Mouse (Mus musculus): ENCODE measurements around the gene Gm5862. TPM values are rescaled to one million over a fixed set of nuclear protein-coding genes. Genes with fewer than 3 reads are reported as not detected.
"Not testable (repeated sequence)": the region's sequence is repeated elsewhere in the genome, so short reads cannot be mapped to it uniquely, and the experiment has no call there.

Gene Gm5862
- not detected in 2 replicates for polyA plus RNA-seq (2016; fragmentation: Nextera tagmentation; extraction: Ambion mirVana)

- not testable (repeated sequence) for H3K27me3 ChIP-seq (ENCODE audit: poor library complexity, severe bottlenecking); H3K27ac ChIP-seq; H3K9me3 ChIP-seq; H3K36me3 ChIP-seq (replicated peaks); H3K4me1 ChIP-seq; DNase-seq (ENCODE audit: extremely low spot score, low spot score); H3K4me3 ChIP-seq
- no CpG with 5 or more reads among the region's 3 CpGs for WGBS
Measured at GRCm38 (mm10) chr5:26022816-26023215, at the start of gene Gm5862. Gene Gm5862 (minus strand): TSS chr5:26022916.

- Histone ChIP-seq H3K9me3 (peaks cover 10% of the 10 kb centered on the region), H3K36me3 (replicated peaks) (no peaks in the 10 kb centered on the region), H3K4me3 (no peak overlapping the region), H3K27me3 (ENCODE audit: poor library complexity, severe bottlenecking) (no peaks in the 10 kb centered on the region), H3K27ac (no peak overlapping the region), H3K4me1 (no peaks in the 10 kb centered on the region)
- WGBS = 90% methylated on average over 24 of the region's 24 CpGs
- DNase-seq (ENCODE audit: extremely low spot score, low spot score) = no peak
Measured at GRCm38 (mm10) chr5:26070716-26071115, 48.0 kb upstream of the Gm5862 start.

GRCm38 (mm10) chr5:26058481-26058880 is 35.8 kb upstream of the Gm5862 start, which contains the start of gene Gm7347:
Gene Gm7347 (minus strand): TSS chr5:26058581.
- not testable (repeated sequence) for DNase-seq (ENCODE audit: extremely low spot score, low spot score); H3K36me3 ChIP-seq (replicated peaks); H3K4me1 ChIP-seq; H3K9me3 ChIP-seq; H3K27me3 ChIP-seq (ENCODE audit: poor library complexity, severe bottlenecking); H3K4me3 ChIP-seq; H3K27ac ChIP-seq
- WGBS = no CpG with 5 or more reads among the region's 2 CpGs

GRCm38 (mm10) chr5:26039458-26039857 is 16.7 kb upstream of the Gm5862 start, which contains the start of gene Speer4a:
Gene Speer4a (minus strand): TSS chr5:26039558.
- H3K27me3 ChIP-seq (ENCODE audit: poor library complexity, severe bottlenecking); H3K27ac ChIP-seq; H3K4me1 ChIP-seq; H3K9me3 ChIP-seq; DNase-seq (ENCODE audit: extremely low spot score, low spot score); H3K36me3 ChIP-seq (replicated peaks); H3K4me3 ChIP-seq: not testable (repeated sequence)
- 80% methylated on average over 2 of the region's 2 CpGs for WGBS

- H3K36me3 ChIP-seq (replicated peaks); H3K4me1 ChIP-seq; H3K27ac ChIP-seq; H3K4me3 ChIP-seq; H3K9me3 ChIP-seq; DNase-seq (ENCODE audit: extremely low spot score, low spot score): not testable (repeated sequence)
- H3K27me3 ChIP-seq (ENCODE audit: poor library complexity, severe bottlenecking) = peaks cover 21% of the 10 kb centered on the region
- WGBS = 76% methylated on average over 7 of the region's 7 CpGs
Measured at GRCm38 (mm10) chr5:26007697-26008096, 15.0 kb downstream of the Gm5862 start.

- H3K36me3 ChIP-seq (replicated peaks); H3K9me3 ChIP-seq; H3K4me1 ChIP-seq: not testable (repeated sequence)
- H3K27ac ChIP-seq = peak overlapping the region; percentile 41
- WGBS = 20% methylated on average over 45 of the region's 45 CpGs
- H3K4me3 ChIP-seq = peak overlapping the region; percentile 48
- peaks cover 21% of the 10 kb centered on the region for H3K27me3 ChIP-seq (ENCODE audit: poor library complexity, severe bottlenecking)
- peak; percentile 66 for DNase-seq (ENCODE audit: extremely low spot score, low spot score)
Measured at GRCm38 (mm10) chr5:26006937-26007695, 15.6 kb downstream of the Gm5862 start.

GRCm38 (mm10) chr5:26004698-26005097 is 18.0 kb downstream of the Gm5862 start, which contains the start of gene Gm1979:
Gene Gm1979 (minus strand): TSS chr5:26004798.
- not testable (repeated sequence) for H3K9me3 ChIP-seq; H3K4me3 ChIP-seq; H3K27ac ChIP-seq; DNase-seq (ENCODE audit: extremely low spot score, low spot score); H3K4me1 ChIP-seq; H3K36me3 ChIP-seq (replicated peaks)
- 95% methylated on average over 1 of the region's 2 CpGs for WGBS
- H3K27me3 ChIP-seq (ENCODE audit: poor library complexity, severe bottlenecking) = peaks cover 21% of the 10 kb centered on the region

GRCm38 (mm10) chr5:25988550-25988949 is 34.2 kb downstream of the Gm5862 start, which contains the start of gene Gm21698:
Gene Gm21698 (minus strand): TSS chr5:25988650.
- not testable (repeated sequence) for DNase-seq (ENCODE audit: extremely low spot score, low spot score); H3K4me1 ChIP-seq; H3K27ac ChIP-seq; H3K27me3 ChIP-seq (ENCODE audit: poor library complexity, severe bottlenecking); H3K4me3 ChIP-seq; H3K9me3 ChIP-seq; H3K36me3 ChIP-seq (replicated peaks)
- no CpG with 5 or more reads among the region's 3 CpGs for WGBS

GRCm38 (mm10) chr5:25972563-25972962 is 50.2 kb downstream of the Gm5862 start, which contains the start of gene Gm21680:
Gene Gm21680 (minus strand): TSS chr5:25972663.
- not testable (repeated sequence) for H3K4me3 ChIP-seq; H3K27me3 ChIP-seq (ENCODE audit: poor library complexity, severe bottlenecking); H3K9me3 ChIP-seq; DNase-seq (ENCODE audit: extremely low spot score, low spot score); H3K4me1 ChIP-seq; H3K36me3 ChIP-seq (replicated peaks); H3K27ac ChIP-seq
- WGBS = no CpG with 5 or more reads among the region's 2 CpGs

Other genes starting within 250 kb of the Gm5862 start
- gene Gm21663, start 80.5 kb downstream of the Gm5862 start, polyA plus RNA-seq (2016; fragmentation: Nextera tagmentation; extraction: Ambion mirVana) = not detected in 2 replicates
- gene Gm21671, start 68.5 kb downstream of the Gm5862 start, polyA plus RNA-seq (2016; fragmentation: Nextera tagmentation; extraction: Ambion mirVana) = not detected in 2 replicates
- gene Gm21680, start 50.3 kb downstream of the Gm5862 start, polyA plus RNA-seq (2016; fragmentation: Nextera tagmentation; extraction: Ambion mirVana) = 0.07 TPM in 1 of 2 replicates, not detected in the other
- 0.14 TPM in 1 of 2 replicates, not detected in the other for gene Gm21698, start 34.3 kb downstream of the Gm5862 start, polyA plus RNA-seq (2016; fragmentation: Nextera tagmentation; extraction: Ambion mirVana)
- not detected in 2 replicates for gene Gm1979, start 18.1 kb downstream of the Gm5862 start, polyA plus RNA-seq (2016; fragmentation: Nextera tagmentation; extraction: Ambion mirVana)
- 0.06 TPM in 1 of 2 replicates, not detected in the other for gene Speer4a, start 16.6 kb upstream of the Gm5862 start, polyA plus RNA-seq (2016; fragmentation: Nextera tagmentation; extraction: Ambion mirVana)
- not detected in 2 replicates for gene Gm7347, start 35.7 kb upstream of the Gm5862 start, polyA plus RNA-seq (2016; fragmentation: Nextera tagmentation; extraction: Ambion mirVana)
- gene Gm10471, start 66.4 kb upstream of the Gm5862 start, polyA plus RNA-seq (2016; fragmentation: Nextera tagmentation; extraction: Ambion mirVana) = not detected in 2 replicates
- gene 5031410I06Rik, start 82.4 kb upstream of the Gm5862 start, polyA plus RNA-seq (2016; fragmentation: Nextera tagmentation; extraction: Ambion mirVana) = 0.05 TPM in 1 of 2 replicates, not detected in the other
- gene Gm10220, start 98.5 kb upstream of the Gm5862 start, polyA plus RNA-seq (2016; fragmentation: Nextera tagmentation; extraction: Ambion mirVana) = not detected in 2 replicates
- gene Gm7361, start 234.8 kb upstream of the Gm5862 start, polyA plus RNA-seq (2016; fragmentation: Nextera tagmentation; extraction: Ambion mirVana) = not detected in 2 replicates